Mouse (Mus musculus) bone marrow macrophage, adult 2 months (primary cell): ENCODE measurements around the gene Gcm1.

ENCODE experiments used
- CTCF ChIP-seq: IDR thresholded peaks from 2 replicates; pipeline ENCODE4 v1.5.1; 2012; ENCODE audit warnings: low read depth, mild to moderate bottlenecking, low read length, moderate library complexity
- POLR2A ChIP-seq: IDR thresholded peaks from 2 replicates; pipeline ENCODE4 v1.6.1; 2012; ENCODE audit warnings: mild to moderate bottlenecking, low read depth, low read length, borderline replicate concordance

- TF ChIP-seq CTCF (no peak), POLR2A (no peak)
Measured at GRCm38 (mm10) chr9:78035831-78036230, 15.9 kb upstream of the Gcm1 start.
